Mouse (Mus musculus): ENCODE results near the gene Pcgf1.

GRCm38 (mm10) chr6:83122961-83123360 lies 45.3 kb downstream of the Pcgf1 start:
- TF ChIP-seq GATA1 (IDR thresholded peaks at IDR 0.05; ENCODE audit: borderline replicate concordance, low read length) (no peak), FLI1 (IDR thresholded peaks at IDR 0.05; ENCODE audit: low read length) (no peak)
